Mouse (Mus musculus): ENCODE results near the gene Jak1.

DNA sequence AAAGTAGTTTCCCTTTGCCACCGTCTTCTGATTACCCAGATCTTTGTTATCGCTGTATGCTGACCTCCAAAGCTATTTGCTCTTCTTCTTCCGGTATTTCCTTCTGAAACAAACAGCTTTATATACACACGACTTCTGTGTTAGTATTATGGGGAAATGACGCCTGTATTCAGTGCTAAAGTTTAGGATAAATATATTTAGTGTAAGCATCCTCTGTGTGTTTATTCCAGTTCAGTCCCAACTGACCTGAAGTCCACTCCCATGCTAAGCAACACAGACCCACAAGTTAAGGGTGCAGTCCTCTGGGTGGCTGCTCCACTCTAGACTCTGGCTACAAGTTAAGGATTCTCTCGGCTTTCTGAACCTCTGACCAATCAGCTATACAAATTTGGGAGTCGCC lies 144.1 kb downstream of the Jak1 start:
- TF ChIP-seq CTCF (IDR thresholded peaks at IDR 0.05; ENCODE audit: borderline replicate concordance, control insufficient read depth, extremely low read depth, insufficient read depth, low read length, poor library complexity), result no peak
- no peak for TF ChIP-seq POLR2A (IDR thresholded peaks at IDR 0.05; ENCODE audit: control insufficient read depth, extremely low read depth, insufficient read depth, low read length, poor library complexity)

All from thymus, adult 2 months (tissue).